11 mouse cellular contexts compared by ENCODE assay signal in the genomic region with DNA sequence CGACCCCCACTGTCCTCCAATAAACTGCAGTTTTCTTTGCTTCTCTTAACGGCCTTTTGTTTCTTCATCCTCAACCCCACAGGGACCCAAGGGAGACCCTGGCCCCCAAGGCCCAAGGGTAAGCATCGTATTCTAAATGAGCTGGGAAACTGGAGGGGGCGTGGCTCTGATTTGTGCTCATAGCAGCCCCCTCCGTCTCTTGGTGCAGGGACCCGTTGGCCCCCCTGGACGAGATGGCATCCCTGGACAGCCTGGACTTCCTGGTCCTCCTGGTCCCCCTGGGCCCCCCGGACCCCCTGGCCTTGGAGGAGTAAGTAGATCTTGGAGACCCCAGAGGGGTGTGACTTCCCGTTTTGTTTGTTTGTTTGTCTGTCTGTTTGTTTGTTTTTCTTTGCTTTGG. TPM values are rescaled to one million over a fixed set of nuclear protein-coding genes. Genes with fewer than 3 reads are reported as not detected.
DNase-seq lines count a peak whose midpoint lies in the region; ATAC-seq and TF ChIP-seq lines count a peak whose summit lies in the region.
"Had no signal": no experiment of that assay in that cellular context is flagged by ENCODE, and none has a peak within 500 bp of the region (broad histone marks: within the 10 kb centered on the region; RNA-seq: fewer than 3 reads in every experiment).

No protein-coding gene starts in this region.

- H3K4me2 ChIP-seq in kidney, embryonic 14.5 days (replicated peaks; ENCODE audit: low read depth, low read length) = peak overlapping the region; percentile 52
- peak overlapping the region; percentile 39 for H3K4me2 ChIP-seq in embryonic facial prominence, embryonic 11.5 days (ENCODE audit: low read depth, low read length)
- peak overlapping the region; percentile 58 for H3K4me2 ChIP-seq in hindbrain, embryonic 12.5 days (replicated peaks)
- peak overlapping the region; percentile 95 for H3K4me2 ChIP-seq in myocyte (ENCODE audit: low read depth)

- peaks cover 38% of the 10 kb centered on the region for H3K36me3 ChIP-seq in kidney, embryonic 14.5 days (ENCODE audit: control insufficient read depth, insufficient read depth, low read length)
- peaks cover 4% of the 10 kb centered on the region for H3K36me3 ChIP-seq in embryonic facial prominence, embryonic 11.5 days (replicated peaks; ENCODE audit: control insufficient read depth, insufficient read depth, low read depth, low read length)
- no peaks in the 10 kb centered on the region for H3K36me3 ChIP-seq in hindbrain, embryonic 12.5 days
- H3K36me3 ChIP-seq in myocyte (ENCODE audit: control insufficient read depth, insufficient read depth) = no peaks in the 10 kb centered on the region

- H3K27ac ChIP-seq in kidney, embryonic 14.5 days (ENCODE audit: low read depth, low read length) = no peak overlapping the region; the same call in 1 of the 2 replicates
- H3K27ac ChIP-seq in embryonic facial prominence, embryonic 11.5 days (replicated peaks; ENCODE audit: low read depth, low read length) = no peak overlapping the region
- no peak overlapping the region for H3K27ac ChIP-seq in hindbrain, embryonic 12.5 days

- peak overlapping the region; percentile 59 for H3K4me3 ChIP-seq in kidney, embryonic 14.5 days (ENCODE audit: low read length)
- H3K4me3 ChIP-seq in embryonic facial prominence, embryonic 11.5 days (ENCODE audit: low read depth, low read length) = peak overlapping the region; percentile 32
- H3K4me3 ChIP-seq in hindbrain, embryonic 12.5 days = no peak overlapping the region; the same call in 1 of the 2 replicates
- H3K4me3 ChIP-seq in myocyte = peak overlapping the region; percentile 37

- H3K79me2 ChIP-seq in myocyte (ENCODE audit: control insufficient read depth, insufficient read depth) = peaks cover 8% of the 10 kb centered on the region

- ATAC-seq in kidney, embryonic 14.5 days (ENCODE audit: low FRiP score, low TSS enrichment) = no peak
- ATAC-seq in embryonic facial prominence, embryonic 11.5 days (replicated peaks; ENCODE audit: insufficient number of reproducible peaks, low FRiP score, low TSS enrichment, low read depth) = no peak
- ATAC-seq in hindbrain, embryonic 12.5 days (ENCODE audit: low FRiP score) = no peak

- WGBS in kidney, embryonic 14.5 days = 20% methylated on average over 9 of the region's 9 CpGs
- 24% methylated on average over 9 of the region's 9 CpGs for WGBS in embryonic facial prominence, embryonic 11.5 days
- WGBS in hindbrain, embryonic 12.5 days = 25% methylated on average over 9 of the region's 9 CpGs

- peak overlapping the region; percentile 72; the same call in 1 of the 2 replicates for H3K9ac ChIP-seq in kidney, embryonic 14.5 days (ENCODE audit: low read depth, low read length)
- no peak overlapping the region for H3K9ac ChIP-seq in embryonic facial prominence, embryonic 11.5 days (replicated peaks; ENCODE audit: low read length)
- no peak overlapping the region for H3K9ac ChIP-seq in hindbrain, embryonic 12.5 days

- H3K4me1 ChIP-seq in kidney, embryonic 14.5 days (ENCODE audit: control insufficient read depth, insufficient read depth, low read length) = peaks cover 29% of the 10 kb centered on the region
- H3K4me1 ChIP-seq in embryonic facial prominence, embryonic 11.5 days (ENCODE audit: control insufficient read depth, insufficient read depth, low read length) = peaks cover 5% of the 10 kb centered on the region; the same call in 1 of the 2 replicates
- peaks cover 22% of the 10 kb centered on the region for H3K4me1 ChIP-seq in hindbrain, embryonic 12.5 days

- peaks cover 8% of the 10 kb centered on the region; the same call in 1 of the 2 replicates for H3K27me3 ChIP-seq in kidney, embryonic 14.5 days (ENCODE audit: control insufficient read depth, insufficient read depth, low read length)
- no peaks in the 10 kb centered on the region; the same call in 1 of the 2 replicates for H3K27me3 ChIP-seq in embryonic facial prominence, embryonic 11.5 days (ENCODE audit: control insufficient read depth, insufficient read depth, low read length)
- peaks cover 75% of the 10 kb centered on the region for H3K27me3 ChIP-seq in hindbrain, embryonic 12.5 days
- H3K27me3 ChIP-seq in myocyte (ENCODE audit: control insufficient read depth, insufficient read depth, insufficient read length) = no peaks in the 10 kb centered on the region

- H3ac ChIP-seq in myocyte (ENCODE audit: control insufficient read depth, insufficient read length) = no peak overlapping the region

- H3K9me3 ChIP-seq in kidney, embryonic 14.5 days (ENCODE audit: control insufficient read depth, low read length) = no peaks in the 10 kb centered on the region
- H3K9me3 ChIP-seq in embryonic facial prominence, embryonic 11.5 days (replicated peaks; ENCODE audit: control insufficient read depth, low read length) = no peaks in the 10 kb centered on the region
- H3K9me3 ChIP-seq in hindbrain, embryonic 12.5 days (replicated peaks) = no peaks in the 10 kb centered on the region
- H3K9me3 ChIP-seq: megakaryocyte, embryonic 14.5 days had no signal

- TF ChIP-seq POLR2A in myocyte (IDR thresholded peaks at IDR 0.05; ENCODE audit: insufficient read length, low read depth) = no peak

- no peak for DNase-seq in kidney, adult 8-10 months
- DNase-seq in embryonic facial prominence, embryonic 11.5 days (ENCODE audit: low spot score) = no peak
- DNase-seq in thymus, postnatal 10 days (ENCODE audit: low spot score in 2 of 2) = no peak
- DNase-seq in layer of hippocampus, adult 9-11 months = no peak
- DNase-seq: adrenal gland, postnatal 14 days; cerebellum, postnatal 14 days; thymus, postnatal 14 days had no signal

TF ChIP-seq in myocyte, 11 proteins besides CTCF, POLR2A, EP300 and RAD21:
- no peak for TF ChIP-seq E2F4 (IDR thresholded peaks at IDR 0.05; ENCODE audit: insufficient read depth)
- TF ChIP-seq CEBPB (IDR thresholded peaks at IDR 0.05; ENCODE audit: insufficient read depth, poor library complexity, severe bottlenecking) = no peak
- TF ChIP-seq TCF3 (IDR thresholded peaks at IDR 0.05; ENCODE audit: insufficient read length, low read depth) = no peak
- TF ChIP-seq MYOD1 (IDR thresholded peaks at IDR 0.05; ENCODE audit: control insufficient read depth in 1 of 3, insufficient read length in 2 of 3, low read depth in 2 of 3) = no peak
- no peak for TF ChIP-seq SRF (IDR thresholded peaks at IDR 0.05; ENCODE audit: control insufficient read depth, insufficient read length, low read depth)
- TF ChIP-seq MYOG (IDR thresholded peaks at IDR 0.05; ENCODE audit: control insufficient read depth in 1 of 3, insufficient read depth in 1 of 3, insufficient read length in 2 of 3, low read depth in 2 of 3) = no peak
- no peak for TF ChIP-seq REST (IDR thresholded peaks at IDR 0.05; ENCODE audit: insufficient read depth, insufficient read length)
- no peak for TF ChIP-seq USF1 (IDR thresholded peaks at IDR 0.05; ENCODE audit: low read depth)
- no peak for TF ChIP-seq TCF12 (IDR thresholded peaks at IDR 0.05; ENCODE audit: insufficient read depth, poor library complexity, severe bottlenecking)
- TF ChIP-seq MAX (IDR thresholded peaks at IDR 0.05; ENCODE audit: low read depth) = no peak
- TF ChIP-seq POLR2AphosphoS2 (IDR thresholded peaks at IDR 0.05; ENCODE audit: insufficient read length, low read depth) = no peak

RNA-seq across cellular contexts. Expression of a gene that starts 2.3 kb away (rescaled TPM):
- polyA plus RNA-seq in kidney, embryonic 14.5 days (2014; fragmentation: Nextera tagmentation; extraction: Ambion mirVana) = 248 and 380 TPM in 2 replicates
- polyA plus RNA-seq in embryonic facial prominence, embryonic 11.5 days (2014; fragmentation: Nextera tagmentation; extraction: Ambion mirVana) = 93.8 and 109 TPM in 2 replicates
- polyA plus RNA-seq in hindbrain, embryonic 12.5 days (2016; fragmentation: Nextera tagmentation; extraction: Ambion mirVana) = 508 and 685 TPM in 2 replicates
- polyA plus RNA-seq in myocyte (2012; fragmentation: generic; extraction: Trizol) = 206 TPM

RNA-seq across cellular contexts. Expression of a gene that starts 29.1 kb away (rescaled TPM):
- polyA plus RNA-seq in kidney, embryonic 14.5 days (2014; fragmentation: Nextera tagmentation; extraction: Ambion mirVana) = not detected in 2 replicates
- polyA plus RNA-seq in embryonic facial prominence, embryonic 11.5 days (2014; fragmentation: Nextera tagmentation; extraction: Ambion mirVana) = not detected in 2 replicates
- polyA plus RNA-seq in hindbrain, embryonic 12.5 days (2016; fragmentation: Nextera tagmentation; extraction: Ambion mirVana) = not detected in 2 replicates
- 0.37 TPM for polyA plus RNA-seq in myocyte (2012; fragmentation: generic; extraction: Trizol)

RNA-seq across cellular contexts. Expression of a gene that starts 37.8 kb away (rescaled TPM):
- polyA plus RNA-seq in kidney, embryonic 14.5 days (2014; fragmentation: Nextera tagmentation; extraction: Ambion mirVana) = 0.24 TPM in 1 of 2 replicates, not detected in the other
- 0.38 and 0.84 TPM in 2 replicates for polyA plus RNA-seq in embryonic facial prominence, embryonic 11.5 days (2014; fragmentation: Nextera tagmentation; extraction: Ambion mirVana)
- polyA plus RNA-seq in hindbrain, embryonic 12.5 days (2016; fragmentation: Nextera tagmentation; extraction: Ambion mirVana) = 0.43 and 1.5 TPM in 2 replicates
- 303 TPM for polyA plus RNA-seq in myocyte (2012; fragmentation: generic; extraction: Trizol)

RNA-seq across cellular contexts. Expression of a gene that starts 52.5 kb away (rescaled TPM):
- 12.0 and 14.6 TPM in 2 replicates for polyA plus RNA-seq in kidney, embryonic 14.5 days (2014; fragmentation: Nextera tagmentation; extraction: Ambion mirVana)
- polyA plus RNA-seq in embryonic facial prominence, embryonic 11.5 days (2014; fragmentation: Nextera tagmentation; extraction: Ambion mirVana) = 9.9 and 10.5 TPM in 2 replicates
- polyA plus RNA-seq in hindbrain, embryonic 12.5 days (2016; fragmentation: Nextera tagmentation; extraction: Ambion mirVana) = 16.8 and 18.5 TPM in 2 replicates
- polyA plus RNA-seq in myocyte (2012; fragmentation: generic; extraction: Trizol) = 42.4 TPM

Comparison
In these comparisons a context has a peak if more than half of its experiments do, and no peak if none do; other contexts are left out.
1. H3K4me2 ChIP-seq: peak in every context shown above with its lines; median percentile 95 in myocyte; 58 in hindbrain, embryonic 12.5 days; 52 in kidney, embryonic 14.5 days; 39 in embryonic facial prominence, embryonic 11.5 days.
2. RNA of a gene that starts 37.8 kb away (polyA plus RNA-seq): 303 TPM in myocyte (single experiment); 0.38 to 0.84 TPM in embryonic facial prominence, embryonic 11.5 days, 0.43 to 1.5 TPM in hindbrain, embryonic 12.5 days and 0.24 TPM in kidney, embryonic 14.5 days; every median in the first group is over 100 times any median in the second.